Mouse (Mus musculus) inflammation-experienced regulatory T-cells (primary cell): Measurements from ENCODE around the gene Olfr850. TPM values are rescaled to one million over a fixed set of nuclear protein-coding genes. Genes with fewer than 3 reads are reported as not detected.

Experiments
- polyA plus RNA-seq, 2 experiments: library from polyadenylated mRNA; unstranded; fragments of 100-300 nt; shearing (Covaris generic); gene quantifications; one replicate each; pipeline ENCODE4 v1.2.1; 2017

The Olfr850 gene
- polyA plus RNA-seq, result not detected

DNA sequence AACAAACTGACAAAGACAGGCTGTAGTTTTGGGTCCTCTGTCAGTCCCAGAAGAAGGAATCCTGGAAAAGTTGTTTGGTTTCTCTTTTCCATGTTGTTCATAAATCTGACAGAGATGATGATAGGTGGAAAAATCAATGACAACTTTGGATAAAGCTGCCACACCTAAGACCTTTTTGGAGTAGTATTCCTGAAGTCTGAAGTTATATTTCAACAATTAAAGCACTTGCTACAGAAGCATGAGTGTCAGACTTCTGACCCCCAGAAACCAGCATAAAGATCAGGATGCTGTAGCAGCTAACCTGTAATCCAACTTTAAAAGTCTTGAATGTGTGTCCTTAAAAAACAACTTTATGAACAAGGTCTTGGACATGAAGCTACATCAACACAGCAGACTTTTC is at the start of gene Olfr850:
Gene Olfr850, minus strand, starts transcription at position 101 of the 400 bp plus-strand sequence.

DNA sequence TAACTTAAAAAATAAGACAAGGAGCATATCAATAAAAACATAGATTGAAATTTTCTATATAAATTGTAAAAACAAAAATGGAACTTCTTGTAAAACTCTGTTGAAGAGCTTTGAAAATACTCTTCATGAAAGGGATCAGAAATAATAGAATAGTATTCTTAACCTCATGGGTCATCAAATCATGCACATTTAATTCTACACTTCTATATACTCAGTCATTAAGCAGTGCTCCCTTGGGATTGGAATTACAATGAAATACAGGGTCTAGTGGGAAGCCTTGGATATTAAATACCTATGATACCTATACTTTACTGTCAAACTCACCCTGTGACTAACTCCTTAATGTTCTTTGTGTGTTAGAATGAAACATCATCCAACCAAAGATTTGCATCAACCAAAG is 14.9 kb upstream of the Olfr850 start, which contains the start of gene Olfr851:
Gene Olfr851, plus strand, starts transcription at position 301 of the 400 bp plus-strand sequence.

DNA sequence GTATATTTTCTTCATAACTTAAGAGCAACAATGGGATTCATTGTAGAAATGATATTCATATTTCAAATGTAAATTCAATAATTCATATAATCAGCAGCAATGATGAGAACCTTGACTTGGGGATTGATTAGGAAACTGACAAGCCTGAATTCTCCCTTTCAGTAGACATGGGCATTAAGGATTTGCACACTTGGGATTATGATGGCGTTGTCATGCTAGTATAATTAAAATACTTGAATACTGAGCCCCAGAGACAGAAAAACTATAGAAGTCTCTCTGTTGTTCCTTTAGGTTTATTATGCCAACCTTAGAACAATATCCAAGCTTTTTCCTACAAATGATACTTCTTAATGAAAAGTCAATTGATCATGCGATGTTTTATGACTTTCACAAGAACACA is 38.1 kb downstream of the Olfr850 start, which contains the start of gene Olfr849:
Gene Olfr849, plus strand, starts transcription at position 301 of the 400 bp plus-strand sequence.

Other genes with a start within 250 kb of the Olfr850 start
- under 1 TPM in 1 of 2 experiments, not detected in 1; 0.31 TPM for gene Olfr843, start 226.3 kb downstream of the Olfr850 start, polyA plus RNA-seq
- gene Olfr844, start 161.9 kb downstream of the Olfr850 start, polyA plus RNA-seq, result not detected
- gene Olfr845, start 141.8 kb downstream of the Olfr850 start, polyA plus RNA-seq, result not detected
- gene Olfr846, start 114.2 kb downstream of the Olfr850 start, polyA plus RNA-seq, result not detected
- gene Olfr847, start 99.6 kb downstream of the Olfr850 start, polyA plus RNA-seq, result under 1 TPM in 1 of 2 experiments, not detected in 1; 0.16 TPM
- not detected for gene Olfr849, start 38.0 kb downstream of the Olfr850 start, polyA plus RNA-seq
- gene Olfr851, start 15.0 kb upstream of the Olfr850 start, polyA plus RNA-seq, result not detected
- gene Olfr853, start 62.8 kb upstream of the Olfr850 start, polyA plus RNA-seq, result not detected
- gene Olfr854, start 89.1 kb upstream of the Olfr850 start, polyA plus RNA-seq, result not detected
- under 1 TPM in 1 of 2 experiments, not detected in 1; 0.16 TPM for gene Olfr855, start 104.4 kb upstream of the Olfr850 start, polyA plus RNA-seq
- 10 to 100 TPM; 28.5 to 34.8 TPM for gene Zfp317, start 143.9 kb upstream of the Olfr850 start, polyA plus RNA-seq
- gene Olfr857, start 231.2 kb upstream of the Olfr850 start, polyA plus RNA-seq, result not detected